Mouse (Mus musculus): ENCODE measurements around the gene Prss21. TPM values are rescaled to one million over a fixed set of nuclear protein-coding genes. Genes with fewer than 3 reads are reported as not detected.
"Not testable (repeated sequence)": the region's sequence is repeated elsewhere in the genome, so short reads cannot be mapped to it uniquely, and the experiment has no call there.

Prss21 gene
- total and polyA plus RNA-seq, 2 experiments from 2014 or later = not detected

DNA sequence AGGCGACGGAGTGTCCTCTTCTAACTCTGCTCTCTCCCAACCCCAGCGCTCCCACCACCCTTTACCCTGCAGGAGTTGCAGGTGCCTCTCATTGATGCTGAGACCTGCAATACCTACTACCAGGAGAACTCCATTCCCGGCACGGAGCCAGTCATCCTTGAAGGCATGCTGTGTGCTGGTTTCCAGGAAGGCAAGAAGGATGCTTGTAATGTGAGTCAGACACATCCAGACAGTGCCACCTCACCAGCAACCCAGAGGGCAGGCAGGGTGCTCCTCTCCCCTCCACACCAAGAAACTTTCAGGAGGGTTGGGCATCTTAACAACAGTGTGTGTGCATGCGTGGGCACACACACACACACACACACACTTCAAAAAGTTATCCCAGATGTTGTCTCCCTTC, 10.7 kb upstream of the Prss21 start:
- H3K9ac ChIP-seq = no peak overlapping the region
- H3K27me3 ChIP-seq (ENCODE audit: insufficient read depth, low read length) = no peaks in the 10 kb centered on the region
- no peak for TF ChIP-seq CTCF (IDR thresholded peaks at IDR 0.05; ENCODE audit: low read depth)
- no peak overlapping the region for H3K4me3 ChIP-seq (ENCODE audit: low read depth, low read length)
- no peak for ATAC-seq
- H3K9me3 ChIP-seq (ENCODE audit: low read length) = no peaks in the 10 kb centered on the region
- 84% methylated on average over 6 of the region's 6 CpGs for WGBS
- no peaks in the 10 kb centered on the region for H3K36me3 ChIP-seq (ENCODE audit: insufficient read depth)
- no peak overlapping the region for H3K4me2 ChIP-seq (ENCODE audit: low read depth)
- H3K4me1 ChIP-seq (ENCODE audit: insufficient read depth) = no peaks in the 10 kb centered on the region
- H3K27ac ChIP-seq (ENCODE audit: low read depth, low read length) = no peak overlapping the region
- no peak for DNase-seq

DNA sequence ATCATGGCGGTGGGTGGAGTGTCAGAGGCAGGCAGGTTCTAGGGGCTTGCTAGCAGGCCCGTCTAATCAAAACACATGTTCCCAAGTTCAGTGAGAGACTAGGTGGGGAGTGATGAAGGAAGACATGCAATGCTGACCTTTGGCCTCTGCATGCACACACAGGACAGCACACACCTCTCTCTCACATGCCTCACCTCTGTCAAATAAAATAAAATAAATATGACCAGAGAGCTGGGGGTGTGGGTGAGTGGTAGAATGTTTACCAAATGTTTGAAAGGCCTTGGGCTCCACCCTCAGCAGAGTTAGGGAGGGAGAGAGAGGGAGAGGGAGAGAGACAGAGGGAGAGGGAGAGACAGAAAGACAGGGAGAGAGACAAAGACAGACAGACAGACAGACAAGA, 9.9 kb upstream of the Prss21 start:
- TF ChIP-seq CTCF (IDR thresholded peaks at IDR 0.05; ENCODE audit: low read depth) = no peak
- ATAC-seq (no peak), DNase-seq (no peak)
- Histone ChIP-seq H3K27me3 (ENCODE audit: insufficient read depth, low read length) (no peaks in the 10 kb centered on the region), H3K9ac (no peak overlapping the region), H3K4me3 (ENCODE audit: low read depth, low read length) (no peak overlapping the region), H3K27ac (ENCODE audit: low read depth, low read length) (no peak overlapping the region), H3K9me3 (ENCODE audit: low read length) (no peaks in the 10 kb centered on the region), H3K4me1 (ENCODE audit: insufficient read depth) (no peaks in the 10 kb centered on the region), H3K4me2 (ENCODE audit: low read depth) (no peak overlapping the region), H3K36me3 (ENCODE audit: insufficient read depth) (no peaks in the 10 kb centered on the region)
- 88% methylated on average over 2 of the region's 2 CpGs for WGBS

DNA sequence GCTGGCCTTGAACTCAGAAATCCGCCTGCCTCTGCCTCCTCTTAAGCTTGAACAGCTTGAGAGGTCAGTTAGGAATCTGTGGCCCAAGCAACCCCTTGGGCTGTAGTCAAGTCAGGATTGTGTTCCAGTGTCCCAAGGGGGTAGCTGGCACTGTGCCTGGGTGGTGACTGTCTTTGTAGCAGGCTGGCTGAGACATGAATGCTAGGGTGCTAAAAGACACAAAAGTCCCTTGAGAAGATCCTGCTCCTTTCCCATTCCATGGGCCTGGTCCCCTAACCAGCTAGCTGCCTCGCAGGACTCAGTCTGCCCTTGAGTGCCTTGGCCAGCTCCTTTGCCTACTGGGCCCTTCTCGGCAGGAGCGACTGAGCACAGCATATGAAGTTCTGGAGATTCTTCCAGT, 4.9 kb upstream of the Prss21 start:
- Histone ChIP-seq H3K36me3 (ENCODE audit: insufficient read depth) (no peaks in the 10 kb centered on the region), H3K9me3 (ENCODE audit: low read length) (0 out of 2 replicates have a peak, but pooled peaks cover 2% of the 10 kb centered on the region), H3K27me3 (ENCODE audit: insufficient read depth, low read length) (no peaks in the 10 kb centered on the region), H3K4me3 (ENCODE audit: low read depth, low read length) (no peak overlapping the region), H3K4me2 (ENCODE audit: low read depth) (no peak overlapping the region), H3K4me1 (ENCODE audit: insufficient read depth) (no peaks in the 10 kb centered on the region), H3K27ac (ENCODE audit: low read depth, low read length) (no peak overlapping the region), H3K9ac (no peak overlapping the region)
- 91% methylated on average over 4 of the region's 4 CpGs for WGBS
- DNase-seq (no peak), ATAC-seq (no peak)
- no peak for TF ChIP-seq CTCF (IDR thresholded peaks at IDR 0.05; ENCODE audit: low read depth)

DNA sequence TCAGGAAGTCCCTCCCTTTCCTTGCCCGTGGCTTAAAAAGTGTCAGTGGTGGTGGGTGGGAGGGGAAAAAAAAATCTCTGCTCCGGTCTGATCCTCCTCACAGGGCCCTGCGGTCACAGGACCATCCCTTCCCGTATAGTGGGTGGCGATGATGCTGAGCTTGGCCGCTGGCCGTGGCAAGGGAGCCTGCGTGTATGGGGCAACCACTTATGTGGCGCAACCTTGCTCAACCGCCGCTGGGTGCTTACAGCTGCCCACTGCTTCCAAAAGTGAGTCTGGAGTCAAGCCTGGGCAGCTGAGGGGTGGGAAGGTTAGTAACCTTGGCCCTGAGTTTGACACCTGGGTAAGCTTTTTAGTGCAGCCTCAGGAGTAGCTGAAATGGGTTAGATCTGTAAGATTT, 657 bp downstream of the Prss21 start:
- Histone ChIP-seq H3K27me3 (ENCODE audit: insufficient read depth, low read length) (no peaks in the 10 kb centered on the region), H3K4me2 (ENCODE audit: low read depth) (no peak overlapping the region), H3K9ac (no peak overlapping the region), H3K27ac (ENCODE audit: low read depth, low read length) (no peak overlapping the region), H3K4me1 (ENCODE audit: insufficient read depth) (no peaks in the 10 kb centered on the region), H3K36me3 (ENCODE audit: insufficient read depth) (no peaks in the 10 kb centered on the region), H3K9me3 (ENCODE audit: low read length) (0 out of 2 replicates have a peak, but pooled peaks cover 2% of the 10 kb centered on the region), H3K4me3 (ENCODE audit: low read depth, low read length) (no peak overlapping the region)
- no peak for ATAC-seq
- DNase-seq = no peak
- no peak for TF ChIP-seq CTCF (IDR thresholded peaks at IDR 0.05; ENCODE audit: low read depth)
- 90% methylated on average over 11 of the region's 11 CpGs for WGBS

DNA sequence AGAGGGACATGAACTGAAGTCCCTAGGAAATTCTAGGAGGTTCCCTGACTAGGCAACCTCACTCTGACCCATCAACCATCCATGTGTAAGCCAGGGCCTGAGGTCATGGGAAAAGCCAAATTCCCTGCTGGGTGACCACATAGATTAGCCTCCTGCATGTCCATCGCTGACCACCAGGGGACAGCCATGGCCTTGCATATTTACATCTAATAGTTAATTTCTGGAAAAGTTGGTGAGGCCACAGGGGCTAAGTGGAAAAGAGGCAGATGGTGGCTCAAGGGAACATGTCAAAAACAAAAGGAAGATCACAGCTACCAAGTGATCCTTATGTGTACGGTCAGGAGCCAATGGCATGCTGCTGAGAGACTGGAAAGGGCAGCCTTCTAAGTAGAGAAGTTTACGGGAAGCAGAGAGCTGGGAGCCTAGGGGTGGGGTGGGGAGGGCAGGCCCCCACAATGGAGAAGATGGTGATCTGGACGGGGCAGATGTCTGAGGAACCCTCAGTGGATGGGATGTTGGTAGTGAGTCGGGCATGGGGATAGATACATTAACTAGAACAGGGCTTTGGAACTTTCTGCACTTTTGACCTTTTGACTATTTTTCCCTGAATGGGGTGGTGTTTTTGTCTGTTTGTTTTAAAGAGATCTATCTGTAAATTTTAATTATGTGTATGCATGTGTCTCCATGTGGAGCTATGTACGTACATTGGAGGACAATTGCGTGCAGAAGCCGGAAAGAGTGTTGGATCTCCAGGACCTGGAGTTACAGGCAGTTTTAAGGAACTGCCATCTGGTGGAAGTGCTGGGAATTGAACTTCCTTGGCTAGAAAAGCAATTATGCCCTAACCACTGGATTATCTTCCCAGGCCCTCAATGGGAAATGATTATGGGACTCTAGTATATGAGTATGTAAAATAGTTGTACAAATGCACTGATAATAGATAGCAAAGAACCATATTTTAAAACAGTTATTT, 6.3 kb downstream of the Prss21 start:
- no peak overlapping the region for H3K27ac ChIP-seq (ENCODE audit: low read depth, low read length)
- DNase-seq (peak; percentile 24), ATAC-seq (no peak; the same call in 1 of the 2 replicates)
- TF ChIP-seq CTCF (IDR thresholded peaks at IDR 0.05; ENCODE audit: low read depth) = peak; percentile 70
- WGBS = 41% methylated on average over 8 of the region's 8 CpGs
- no peaks in the 10 kb centered on the region for H3K9me3 ChIP-seq (ENCODE audit: low read length)
- H3K9ac ChIP-seq = no peak overlapping the region
- H3K36me3 ChIP-seq (ENCODE audit: insufficient read depth) = no peaks in the 10 kb centered on the region
- no peaks in the 10 kb centered on the region for H3K4me1 ChIP-seq (ENCODE audit: insufficient read depth)
- no peaks in the 10 kb centered on the region for H3K27me3 ChIP-seq (ENCODE audit: insufficient read depth, low read length)
- H3K4me2 ChIP-seq (ENCODE audit: low read depth) = no peak overlapping the region
- H3K4me3 ChIP-seq (ENCODE audit: low read depth, low read length) = no peak overlapping the region

DNA sequence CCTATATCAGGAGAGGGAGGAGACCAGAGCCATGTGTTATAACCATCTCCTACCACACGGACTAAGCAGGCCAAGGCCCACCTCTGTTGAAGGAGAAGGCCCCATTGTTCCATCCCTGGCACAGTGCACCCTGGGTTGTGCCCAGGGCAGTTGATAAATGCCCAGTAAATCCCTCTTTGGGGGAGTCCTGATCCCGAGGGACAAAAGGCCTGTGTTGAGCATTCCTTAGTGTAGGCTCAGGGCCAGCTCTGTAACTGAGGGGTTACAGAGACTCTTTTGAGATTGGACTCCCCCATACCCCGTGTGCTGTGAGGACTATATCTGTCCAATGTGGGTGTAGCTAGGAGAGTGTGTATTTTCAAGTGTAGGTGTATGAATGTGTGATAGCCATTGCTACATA, 8.9 kb downstream of the Prss21 start:
- no peak overlapping the region for H3K4me2 ChIP-seq (ENCODE audit: low read depth)
- no peak overlapping the region for H3K9ac ChIP-seq
- no peaks in the 10 kb centered on the region for H3K9me3 ChIP-seq (ENCODE audit: low read length)
- H3K27ac ChIP-seq (ENCODE audit: low read depth, low read length) = 0 out of 2 replicates have a peak overlapping the region, but pooled peaks have one; percentile 21
- 33% methylated on average over 3 of the region's 3 CpGs for WGBS
- DNase-seq (peak; percentile 35), ATAC-seq (peak; percentile 84)
- no peak overlapping the region for H3K4me3 ChIP-seq (ENCODE audit: low read depth, low read length)
- TF ChIP-seq CTCF (IDR thresholded peaks at IDR 0.05; ENCODE audit: low read depth) = no peak
- H3K36me3 ChIP-seq (ENCODE audit: insufficient read depth) = no peaks in the 10 kb centered on the region
- H3K27me3 ChIP-seq (ENCODE audit: insufficient read depth, low read length) = no peaks in the 10 kb centered on the region
- H3K4me1 ChIP-seq (ENCODE audit: insufficient read depth) = no peaks in the 10 kb centered on the region

DNA sequence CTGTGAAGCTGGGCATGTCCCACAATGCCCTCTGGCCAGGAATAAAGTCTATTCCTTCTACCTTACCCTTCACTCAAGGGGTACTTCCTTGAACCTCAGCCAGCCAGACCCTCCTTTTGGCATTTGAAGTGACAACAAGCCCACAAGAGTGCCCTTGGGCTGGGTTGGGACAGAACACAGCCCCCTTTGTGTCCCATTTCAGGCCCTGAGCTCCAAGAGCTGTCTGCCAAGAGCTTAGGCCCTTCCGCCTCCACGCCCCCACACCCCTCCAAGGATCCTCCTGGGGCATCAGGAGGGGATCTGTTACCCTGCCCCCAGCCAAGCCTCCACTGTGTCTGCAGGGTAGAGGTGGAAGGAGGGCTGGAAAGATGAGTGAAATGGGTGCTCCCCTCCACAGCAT, 9.3 kb downstream of the Prss21 start:
- Histone ChIP-seq H3K27ac (ENCODE audit: low read depth, low read length) (no peak overlapping the region), H3K4me2 (ENCODE audit: low read depth) (no peak overlapping the region), H3K9me3 (ENCODE audit: low read length) (no peaks in the 10 kb centered on the region), H3K9ac (no peak overlapping the region), H3K4me3 (ENCODE audit: low read depth, low read length) (no peak overlapping the region), H3K36me3 (ENCODE audit: insufficient read depth) (no peaks in the 10 kb centered on the region), H3K27me3 (ENCODE audit: insufficient read depth, low read length) (no peaks in the 10 kb centered on the region), H3K4me1 (ENCODE audit: insufficient read depth) (no peaks in the 10 kb centered on the region)
- DNase-seq (peak; percentile 35), ATAC-seq (peak; percentile 83)
- WGBS = 66% methylated on average over 2 of the region's 2 CpGs
- TF ChIP-seq CTCF (IDR thresholded peaks at IDR 0.05; ENCODE audit: low read depth) = no peak

DNA sequence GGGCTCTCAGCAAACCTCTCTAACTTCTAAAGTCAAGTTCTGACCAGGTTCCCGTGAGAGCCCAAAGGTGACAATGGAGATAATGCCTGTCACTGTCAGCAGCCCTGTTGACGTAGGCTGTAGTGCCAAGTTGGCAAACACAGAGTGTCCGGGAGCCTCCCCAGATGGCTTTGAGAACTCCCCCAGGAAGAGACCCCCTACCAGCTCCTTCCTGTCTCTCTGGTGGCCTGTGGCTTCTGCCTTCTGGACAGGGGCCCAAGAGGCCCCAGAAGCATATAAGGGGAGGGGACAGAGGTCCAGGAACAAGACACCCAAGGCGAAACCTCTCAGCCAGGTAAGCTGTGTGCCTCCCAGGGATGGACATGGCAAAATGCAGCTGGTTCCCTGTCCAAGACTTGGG, 12.7 kb downstream of the Prss21 start, which contains the start of the genes Dcpp1 and Dcpp2:
Gene Dcpp1 (plus strand): TSS at position 301 of the 400 bp plus-strand sequence.
Gene Dcpp2 (plus strand): TSS at position 305 of the 400 bp plus-strand sequence.
- not testable (repeated sequence) for H3K4me2 ChIP-seq (ENCODE audit: low read depth); H3K27me3 ChIP-seq (ENCODE audit: insufficient read depth, low read length); H3K9ac ChIP-seq; H3K4me1 ChIP-seq (ENCODE audit: insufficient read depth); H3K27ac ChIP-seq (ENCODE audit: low read depth, low read length); ATAC-seq; H3K4me3 ChIP-seq (ENCODE audit: low read depth, low read length); DNase-seq; H3K36me3 ChIP-seq (ENCODE audit: insufficient read depth); H3K9me3 ChIP-seq (ENCODE audit: low read length)
- 88% methylated on average over 4 of the region's 4 CpGs for WGBS

DNA sequence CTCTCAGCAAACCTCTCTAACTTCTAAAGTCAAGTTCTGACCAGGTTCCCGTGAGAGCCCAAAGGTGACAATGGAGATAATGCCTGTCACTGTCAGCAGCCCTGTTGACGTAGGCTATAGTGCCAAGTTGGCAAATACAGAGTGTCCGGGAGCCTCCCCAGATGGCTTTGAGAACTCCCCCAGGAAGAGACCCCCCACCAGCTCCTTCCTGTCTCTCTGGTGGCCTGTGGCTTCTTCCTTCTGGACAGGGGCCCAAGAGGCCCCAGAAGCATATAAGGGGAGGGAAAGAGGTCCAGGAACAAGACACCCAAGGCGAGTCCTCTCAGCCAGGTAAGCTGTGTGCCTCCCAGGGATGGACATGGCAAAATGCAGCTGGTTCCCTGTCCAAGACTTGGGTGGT, 49.3 kb downstream of the Prss21 start, which contains the start of gene Dcpp3:
Gene Dcpp3 (plus strand): TSS at position 301 of the 400 bp plus-strand sequence.
- not testable (repeated sequence) for H3K36me3 ChIP-seq (ENCODE audit: insufficient read depth); H3K4me2 ChIP-seq (ENCODE audit: low read depth); H3K27me3 ChIP-seq (ENCODE audit: insufficient read depth, low read length); ATAC-seq; H3K4me1 ChIP-seq (ENCODE audit: insufficient read depth); H3K27ac ChIP-seq (ENCODE audit: low read depth, low read length); H3K9ac ChIP-seq; DNase-seq; H3K4me3 ChIP-seq (ENCODE audit: low read depth, low read length); H3K9me3 ChIP-seq (ENCODE audit: low read length)
- 87% methylated on average over 4 of the region's 4 CpGs for WGBS
